Mouse (Mus musculus) hindbrain, embryonic 14.5 days (tissue): Measurements from ENCODE around the gene Slc25a28. TPM values are rescaled to one million over a fixed set of nuclear protein-coding genes. Genes with fewer than 3 reads are reported as not detected.
A peak's percentile ranks its signal among the peaks of the same experiment; 100 is the strongest.

Experiments used
- ATAC-seq: fragments of 200-750 bp; cut with Nextera tagmentation; 2 replicates; pipeline ENCODE4 v1.8.0; 2017; ENCODE audit warnings: moderate number of reproducible peaks, mild to moderate bottlenecking, moderate TSS enrichment, moderate library complexity; ENCODE audit not compliant: low FRiP score
- DNase-seq: peaks from one replicate; pipeline ENCODE4 v3.0.0-alpha.2; 2015; ENCODE audit warnings: low spot score
- H3K27ac ChIP-seq: fragments of 300-500 bp; sonication (generic); 2 replicates; pipeline ENCODE4 v1.5.1; 2014; ENCODE audit warnings: mild to moderate bottlenecking, moderate library complexity
- H3K27me3 ChIP-seq: fragments of 300-500 bp; sonication (generic); 2 replicates; pipeline ENCODE4 v1.6.1; 2014; ENCODE audit warnings: mild to moderate bottlenecking, low read length, mixed read lengths; ENCODE audit not compliant: control insufficient read depth, insufficient read depth
- H3K36me3 ChIP-seq: fragments of 300-500 bp; sonication (generic); replicated peaks from 2 replicates; pipeline ENCODE4 v1.6.1; 2014; ENCODE audit not compliant: control insufficient read depth, insufficient read depth
- H3K4me1 ChIP-seq: fragments of 300-500 bp; sonication (generic); replicated peaks from 2 replicates; pipeline ENCODE4 v1.6.1; 2014; ENCODE audit warnings: antibody characterized with exemption, low read length, mixed read lengths; ENCODE audit not compliant: control insufficient read depth, insufficient read depth
- H3K4me2 ChIP-seq: fragments of 300-500 bp; sonication (generic); replicated peaks from 2 replicates; pipeline ENCODE4 v1.6.1; 2014; ENCODE audit warnings: mild to moderate bottlenecking, moderate library complexity
- H3K4me3 ChIP-seq: fragments of 300-500 bp; sonication (generic); replicated peaks from 2 replicates; pipeline ENCODE4 v1.5.1; 2014; ENCODE audit warnings: mild to moderate bottlenecking, low read length
- H3K9ac ChIP-seq: fragments of 300-500 bp; sonication (generic); 2 replicates; pipeline ENCODE4 v1.6.1; 2014
- H3K9me3 ChIP-seq: fragments of 300-500 bp; sonication (generic); 2 replicates; pipeline ENCODE4 v1.6.1; 2016; ENCODE audit warnings: low read length; ENCODE audit not compliant: control insufficient read depth
- WGBS: fragments of 180-500 bp; shearing (Covaris S2); extraction: QIAGEN DNeasy Blood & Tissue Kit; methylation state at CpG from one replicate; pipeline ENCODE4 v1.1.7; 2014; 5-methylcytosine and 5-hydroxymethylcytosine counted together
- polyA plus RNA-seq: library from polyadenylated mRNA; unstranded; fragments of >200 nt; fragmentation: Nextera tagmentation; extraction: Ambion mirVana; gene quantifications from 2 replicates; pipeline ENCODE4 v1.2.1, GENCODE M21; 2014

Slc25a28 gene
- polyA plus RNA-seq, 1 experiment from 2014 or later = 14.2 TPM

- H3K4me2 ChIP-seq = no peak overlapping the region
- H3K9me3 ChIP-seq = no peaks in the 10 kb centered on the region
- ATAC-seq (no peak), DNase-seq (no peak)
- no peak overlapping the region for H3K27ac ChIP-seq
- no peaks in the 10 kb centered on the region for H3K4me1 ChIP-seq
- no peak overlapping the region for H3K9ac ChIP-seq
- WGBS = 92% methylated on average over 17 of the region's 17 CpGs
- H3K27me3 ChIP-seq = no peaks in the 10 kb centered on the region
- no peak overlapping the region for H3K4me3 ChIP-seq
- peaks cover 69% of the 10 kb centered on the region for H3K36me3 ChIP-seq
These were observed 30.3 kb upstream of the Slc25a28 start for GRCm38 (mm10) chr19:43704787-43705497.

GRCm38 (mm10) chr19:43704211-43704610 is 29.5 kb upstream of the Slc25a28 start:
- H3K9ac ChIP-seq = no peak overlapping the region
- peaks cover 75% of the 10 kb centered on the region for H3K36me3 ChIP-seq

GRCm38 (mm10) chr19:43699763-43700155 is 25.1 kb upstream of the Slc25a28 start:
- WGBS = 89% methylated on average over 6 of the region's 6 CpGs
- no peak for ATAC-seq
- Histone ChIP-seq H3K27ac (no peak overlapping the region), H3K4me3 (no peak overlapping the region), H3K9ac (no peak overlapping the region), H3K36me3 (peaks cover 31% of the 10 kb centered on the region), H3K4me2 (no peak overlapping the region), H3K4me1 (no peaks in the 10 kb centered on the region), H3K27me3 (no peaks in the 10 kb centered on the region), H3K9me3 (no peaks in the 10 kb centered on the region)
- no peak for DNase-seq

More at GRCm38 (mm10) chr19:43704211-43704610, 29.5 kb upstream of the Slc25a28 start:
- no peak overlapping the region for H3K4me3 ChIP-seq
- WGBS = 92% methylated on average over 11 of the region's 11 CpGs
- no peaks in the 10 kb centered on the region for H3K9me3 ChIP-seq
- H3K4me1 ChIP-seq = no peaks in the 10 kb centered on the region
- no peak overlapping the region for H3K4me2 ChIP-seq
- DNase-seq (no peak), ATAC-seq (no peak)
- H3K27ac ChIP-seq = no peak overlapping the region
- H3K27me3 ChIP-seq = no peaks in the 10 kb centered on the region

GRCm38 (mm10) chr19:43699021-43699762 is 24.5 kb upstream of the Slc25a28 start:
- no peak overlapping the region for H3K9ac ChIP-seq
- H3K4me2 ChIP-seq = no peak overlapping the region
- H3K9me3 ChIP-seq = no peaks in the 10 kb centered on the region
- no peak overlapping the region for H3K27ac ChIP-seq
- H3K4me3 ChIP-seq = no peak overlapping the region
- no peaks in the 10 kb centered on the region for H3K4me1 ChIP-seq
- no peak for ATAC-seq
- WGBS = 80% methylated on average over 10 of the region's 11 CpGs
- peaks cover 25% of the 10 kb centered on the region for H3K36me3 ChIP-seq
- H3K27me3 ChIP-seq = no peaks in the 10 kb centered on the region
- DNase-seq = no peak

- Histone ChIP-seq H3K4me3 (no peak overlapping the region), H3K9me3 (no peaks in the 10 kb centered on the region), H3K4me1 (no peaks in the 10 kb centered on the region), H3K27ac (no peak overlapping the region), H3K4me2 (0 out of 2 replicates have a peak overlapping the region, but pooled peaks have one; percentile 0), H3K27me3 (no peaks in the 10 kb centered on the region), H3K9ac (no peak overlapping the region), H3K36me3 (peaks cover 22% of the 10 kb centered on the region; the same call in 1 of the 2 replicates)
- no peak for ATAC-seq
- 93% methylated on average over 5 of the region's 5 CpGs for WGBS
- no peak for DNase-seq
These were observed 23.1 kb upstream of the Slc25a28 start for GRCm38 (mm10) chr19:43697666-43698370.

- no peak overlapping the region for H3K4me2 ChIP-seq
- peaks cover 6% of the 10 kb centered on the region; the same call in 1 of the 2 replicates for H3K4me1 ChIP-seq
- H3K36me3 ChIP-seq = peaks cover 10% of the 10 kb centered on the region; the same call in 1 of the 2 replicates
- no peak for ATAC-seq
- H3K27ac ChIP-seq = no peak overlapping the region
- no peak overlapping the region for H3K9ac ChIP-seq
- no peaks in the 10 kb centered on the region for H3K27me3 ChIP-seq
- H3K9me3 ChIP-seq = no peaks in the 10 kb centered on the region
- no peak for DNase-seq
- H3K4me3 ChIP-seq = no peak overlapping the region
- WGBS = 44% methylated on average over 10 of the region's 10 CpGs
These were observed 20.9 kb upstream of the Slc25a28 start for GRCm38 (mm10) chr19:43695514-43695964.

GRCm38 (mm10) chr19:43692815-43693214 is 18.1 kb upstream of the Slc25a28 start:
- Histone ChIP-seq H3K4me2 (no peak overlapping the region), H3K4me1 (peaks cover 10% of the 10 kb centered on the region; the same call in 1 of the 2 replicates), H3K9ac (no peak overlapping the region), H3K36me3 (no peaks in the 10 kb centered on the region), H3K9me3 (no peaks in the 10 kb centered on the region), H3K27me3 (no peaks in the 10 kb centered on the region), H3K4me3 (no peak overlapping the region), H3K27ac (no peak overlapping the region)
- 62% methylated on average over 14 of the region's 14 CpGs for WGBS
- no peak for DNase-seq
- no peak for ATAC-seq

GRCm38 (mm10) chr19:43689419-43690246 is 15.0 kb upstream of the Slc25a28 start, which contains the start of gene Entpd7:
TSS of gene Entpd7 (plus strand) at chr19:43689672.
- Histone ChIP-seq H3K4me3 (peak within 1 kb of the TSS; percentile 64), H3K36me3 (no peaks in the 10 kb centered on the region), H3K27ac (peak within 1 kb of the TSS; percentile 77), H3K4me1 (peaks cover 10% of the 10 kb centered on the region; the same call in 1 of the 2 replicates), H3K4me2 (peak within 1 kb of the TSS; percentile 84), H3K9ac (peak within 1 kb of the TSS; percentile 80), H3K9me3 (no peaks in the 10 kb centered on the region), H3K27me3 (no peaks in the 10 kb centered on the region)
- DNase-seq (peak; percentile 90), ATAC-seq (peak; percentile 97)
- 0% methylated on average over 60 of the region's 60 CpGs for WGBS
